ENCODE assay signal across 24 mouse cellular contexts in genomic region chr2:75460419-75460818, GRCm38 (mm10).
DNase-seq lines count a peak whose midpoint lies in the region; ATAC-seq and TF ChIP-seq lines count a peak whose summit lies in the region.
"Had no signal": no experiment of that assay in that cellular context is flagged by ENCODE, and none has a peak within 500 bp of the region (broad histone marks: within the 10 kb centered on the region; RNA-seq: fewer than 3 reads in every experiment).

No protein-coding gene starts in this region.

- TF ChIP-seq RAD21 in MEL (IDR thresholded peaks at IDR 0.05; ENCODE audit: low read depth, low read length), result no peak

- peaks cover 55 to 67% of the 10 kb centered on the region in 2 experiments for H3K4me1 ChIP-seq in MEL (ENCODE audit: control insufficient read depth in 1 of 2, insufficient read depth in 2 of 2, low read length in 2 of 2)
- no peaks in the 10 kb centered on the region for H3K4me1 ChIP-seq in lung, postnatal 0 days (ENCODE audit: insufficient read depth, low read depth, low read length)
- H3K4me1 ChIP-seq: embryonic facial prominence, embryonic 12.5 days; forebrain, embryonic 15.5 days had no signal

- peak overlapping the region in 1 of 2 experiments; percentile 14; a peak in 2 of 4 replicates for H3K4me3 ChIP-seq in MEL (ENCODE audit: control insufficient read depth in 1 of 2, insufficient read depth in 1 of 2, low read depth in 2 of 2, low read length in 2 of 2)
- no peak overlapping the region for H3K4me3 ChIP-seq in lung, postnatal 0 days (ENCODE audit: low read depth, low read length)
- H3K4me3 ChIP-seq: embryonic facial prominence, embryonic 10.5 days; embryonic facial prominence, embryonic 12.5 days; erythroblast, embryonic 14.5 days; forebrain, embryonic 13.5 days; forebrain, embryonic 15.5 days had no signal

- intact Hi-C loops in heart, postnatal 10 days (cut with DNase I), result no loop called here

- WGBS in lung, postnatal 0 days, result 88% methylated on average over 5 of the region's 5 CpGs

- H3K4me2 ChIP-seq in lung, postnatal 0 days (replicated peaks; ENCODE audit: low read depth, low read length), result no peak overlapping the region
- H3K4me2 ChIP-seq: embryonic facial prominence, embryonic 12.5 days; forebrain, embryonic 13.5 days; forebrain, embryonic 15.5 days had no signal

- no peaks in the 10 kb centered on the region for H3K27me3 ChIP-seq in MEL (ENCODE audit: control insufficient read depth in 1 of 2, insufficient read depth in 2 of 2, low read length in 2 of 2)
- H3K27me3 ChIP-seq in lung, postnatal 0 days (replicated peaks; ENCODE audit: insufficient read depth, low read length), result no peaks in the 10 kb centered on the region
- H3K27me3 ChIP-seq: CH12.LX; embryonic facial prominence, embryonic 12.5 days; forebrain, embryonic 13.5 days; forebrain, embryonic 15.5 days had no signal

- peak overlapping the region; percentile 99 for H3K27ac ChIP-seq in MEL (ENCODE audit: control insufficient read depth, low read depth, low read length)
- H3K27ac ChIP-seq in lung, postnatal 0 days (ENCODE audit: low read length), result no peak overlapping the region
- H3K27ac ChIP-seq: embryonic facial prominence, embryonic 10.5 days; embryonic facial prominence, embryonic 12.5 days; forebrain, embryonic 13.5 days; forebrain, embryonic 15.5 days had no signal

- no peak; a peak in 1 of 4 replicates for TF ChIP-seq POLR2A in MEL (IDR thresholded peaks at IDR 0.05; ENCODE audit: control insufficient read depth in 1 of 2, insufficient read depth in 1 of 2, low read depth in 1 of 2, low read length in 2 of 2, poor library complexity in 1 of 2)

- peak in 1 of 2 experiments; percentile 37; a peak in 2 of 4 replicates for TF ChIP-seq EP300 in MEL (IDR thresholded peaks at IDR 0.05; ENCODE audit: low read depth in 1 of 2, low read length in 2 of 2)
- no peak for TF ChIP-seq EP300 in lung, postnatal 0 days (IDR thresholded peaks at IDR 0.05)

- TF ChIP-seq CTCF in MEL (IDR thresholded peaks at IDR 0.05 in 2 of 3, conservative IDR thresholded peaks at IDR 0.05 in 1 of 3; ENCODE audit: control insufficient read depth in 1 of 3, insufficient read depth in 1 of 3, low read depth in 2 of 3, low read length in 3 of 3, poor library complexity in 1 of 3, severe bottlenecking in 1 of 3), result no peak
- TF ChIP-seq CTCF in lung, postnatal 0 days (IDR thresholded peaks at IDR 0.05), result no peak

- peak; percentile 36; the same call in 1 of the 2 replicates for ATAC-seq in erythroid progenitor cell, adult 5-6 weeks (replicated peaks; ENCODE audit: low FRiP score, poor library complexity, severe bottlenecking)
- ATAC-seq in lung, postnatal 0 days, result no peak
- ATAC-seq: CD4-positive, CD25-positive, alpha-beta regulatory T cell, adult 4 months; forebrain, embryonic 13.5 days; forebrain, embryonic 15.5 days; forebrain, postnatal 0 days had no signal

- peak; percentile 27 for DNase-seq in heart, adult 11 months
- DNase-seq in heart, postnatal 10 days, result no peak
- DNase-seq in MEL (ENCODE audit: low read depth, low spot score), result no peak
- DNase-seq in lung, postnatal 0 days (ENCODE audit: low spot score), result no peak
- no peak for DNase-seq in cerebellum, adult 11-12 months
- DNase-seq: adrenal gland, adult 2 months; adrenal gland, postnatal 10 days; adrenal gland, postnatal 25 days; B cell, adult 2 months; cerebellum, adult 11 months; cerebellum, adult 2 months; cerebellum, adult 9-10 months; cerebellum, postnatal 10 days; cerebellum, postnatal 25 days; forebrain, postnatal 0 days had no signal

- peak overlapping the region; percentile 79 for H3K9ac ChIP-seq in MEL (ENCODE audit: control insufficient read depth, low read depth, low read length, poor library complexity, severe bottlenecking)
- H3K9ac ChIP-seq in lung, postnatal 0 days (replicated peaks; ENCODE audit: low read depth), result no peak overlapping the region
- H3K9ac ChIP-seq: embryonic facial prominence, embryonic 12.5 days; forebrain, embryonic 13.5 days; forebrain, embryonic 15.5 days; forebrain, postnatal 0 days had no signal

- H3K36me3 ChIP-seq in MEL (ENCODE audit: control insufficient read depth in 1 of 2, insufficient read depth in 2 of 2, low read length in 2 of 2), result peaks cover 0 to 75% of the 10 kb centered on the region in 2 experiments; a peak in 2 of 4 replicates
- no peaks in the 10 kb centered on the region for H3K36me3 ChIP-seq in lung, postnatal 0 days (ENCODE audit: insufficient read depth, low read length)
- H3K36me3 ChIP-seq: embryonic facial prominence, embryonic 10.5 days; embryonic facial prominence, embryonic 12.5 days; forebrain, embryonic 15.5 days; G1E had no signal

- peaks cover 3% of the 10 kb centered on the region; the same call in 1 of the 2 replicates for H3K79me2 ChIP-seq in MEL (ENCODE audit: control insufficient read depth, insufficient read depth, low read length, poor library complexity)

- no peaks in the 10 kb centered on the region for H3K9me3 ChIP-seq in MEL (replicated peaks; ENCODE audit: insufficient read depth, low read length)
- H3K9me3 ChIP-seq in lung, postnatal 0 days (ENCODE audit: low read length), result no peaks in the 10 kb centered on the region
- H3K9me3 ChIP-seq: embryonic facial prominence, embryonic 10.5 days; embryonic facial prominence, embryonic 12.5 days; forebrain, embryonic 13.5 days; forebrain, embryonic 15.5 days; G1E had no signal

TF ChIP-seq in MEL, 35 proteins besides CTCF, POLR2A, EP300 and RAD21:
- TF ChIP-seq USF1 (IDR thresholded peaks at IDR 0.05; ENCODE audit: low read depth, low read length), result peak; percentile 75
- TF ChIP-seq TAL1 (IDR thresholded peaks at IDR 0.05; ENCODE audit: low read length), result no peak
- TF ChIP-seq RCOR1 (IDR thresholded peaks at IDR 0.05; ENCODE audit: low read depth, low read length), result no peak
- TF ChIP-seq ZNF384 (IDR thresholded peaks at IDR 0.05; ENCODE audit: low read depth, low read length), result 0 out of 2 replicates have a peak, but pooled peaks have one; percentile 5
- TF ChIP-seq JUND (IDR thresholded peaks at IDR 0.05; ENCODE audit: low read depth, low read length), result no peak
- TF ChIP-seq SMC3 (IDR thresholded peaks at IDR 0.05; ENCODE audit: low read depth, low read length), result no peak
- 0 out of 2 replicates have a peak, but pooled peaks have one; percentile 23 for TF ChIP-seq TBP (IDR thresholded peaks at IDR 0.05; ENCODE audit: low read depth, low read length)
- TF ChIP-seq ETS1 (IDR thresholded peaks at IDR 0.05; ENCODE audit: low read depth, low read length), result 0 out of 2 replicates have a peak, but pooled peaks have one; percentile 10
- no peak for TF ChIP-seq SIN3A (IDR thresholded peaks at IDR 0.05; ENCODE audit: low read length)
- peak; percentile 52; the same call in 1 of the 2 replicates for TF ChIP-seq ZMIZ1 (IDR thresholded peaks at IDR 0.05; ENCODE audit: low read depth, low read length)
- TF ChIP-seq CHD1 (IDR thresholded peaks at IDR 0.05; ENCODE audit: low read depth, low read length), result 0 out of 2 replicates have a peak, but pooled peaks have one; percentile 47
- peak; percentile 77; the same call in 1 of the 2 replicates for TF ChIP-seq MAX (IDR thresholded peaks at IDR 0.05; ENCODE audit: low read length)
- no peak for TF ChIP-seq NRF1 (IDR thresholded peaks at IDR 0.05; ENCODE audit: insufficient read depth, low read depth, low read length, poor library complexity, severe bottlenecking)
- TF ChIP-seq MYC (IDR thresholded peaks at IDR 0.05; ENCODE audit: low read depth, low read length), result peak; percentile 58
- TF ChIP-seq MXI1 (IDR thresholded peaks at IDR 0.05; ENCODE audit: low read depth, low read length), result peak; percentile 31; the same call in 1 of the 2 replicates
- no peak for TF ChIP-seq MEF2A (IDR thresholded peaks at IDR 0.05; ENCODE audit: extremely low read depth, insufficient replicate concordance, low read depth, low read length, poor library complexity, severe bottlenecking)
